Mouse (Mus musculus) forebrain, embryonic 16.5 days (tissue): ENCODE measurements around the gene Rps27a. TPM values are rescaled to one million over a fixed set of nuclear protein-coding genes. Genes with fewer than 3 reads are reported as not detected.

ENCODE experiments used
- ATAC-seq: fragments of 200-750 bp; cut with Nextera tagmentation; 2 replicates; pipeline ENCODE4 v1.8.0; 2017; ENCODE audit warnings: mild to moderate bottlenecking, moderate library complexity
- H3K27ac ChIP-seq: fragments of 300-500 bp; sonication (generic); 2 replicates; pipeline ENCODE4 v1.5.1; 2014; ENCODE audit warnings: low read length, control low read depth
- H3K27me3 ChIP-seq: fragments of 300-500 bp; sonication (generic); replicated peaks from 2 replicates; pipeline ENCODE4 v1.6.1; 2014; ENCODE audit warnings: low read length; ENCODE audit not compliant: control insufficient read depth, insufficient read depth
- H3K36me3 ChIP-seq: fragments of 300-500 bp; sonication (generic); 2 replicates; pipeline ENCODE4 v1.6.1; 2014; ENCODE audit not compliant: control insufficient read depth, insufficient read depth
- H3K4me1 ChIP-seq: fragments of 300-500 bp; sonication (generic); replicated peaks from 2 replicates; pipeline ENCODE4 v1.6.1; 2014; ENCODE audit warnings: low read length; ENCODE audit not compliant: control insufficient read depth, insufficient read depth
- H3K4me2 ChIP-seq: fragments of 300-500 bp; sonication (generic); 2 replicates; pipeline ENCODE4 v1.6.1; 2014; ENCODE audit warnings: mild to moderate bottlenecking, low read length, control low read depth
- H3K4me3 ChIP-seq: fragments of 300-500 bp; sonication (generic); replicated peaks from 2 replicates; pipeline ENCODE4 v1.5.1; 2014; ENCODE audit warnings: mild to moderate bottlenecking, low read length, control low read depth
- H3K9ac ChIP-seq: fragments of 300-500 bp; sonication (generic); replicated peaks from 2 replicates; pipeline ENCODE4 v1.6.1; 2014; ENCODE audit warnings: low read depth, low read length, control low read depth
- H3K9me3 ChIP-seq: fragments of 300-500 bp; sonication (generic); 2 replicates; pipeline ENCODE4 v1.6.1; 2016; ENCODE audit warnings: low read length; ENCODE audit not compliant: control insufficient read depth
- WGBS: fragments of 180-500 bp; shearing (Covaris S2); extraction: QIAGEN DNeasy Blood & Tissue Kit; methylation state at CpG from one replicate; pipeline ENCODE4 v1.1.7; 2014; 5-methylcytosine and 5-hydroxymethylcytosine counted together
- polyA plus RNA-seq: library from polyadenylated mRNA; unstranded; fragments of >200 nt; fragmentation: Nextera tagmentation; extraction: Ambion mirVana; gene quantifications from 2 replicates; pipeline ENCODE4 v1.2.1, GENCODE M21; 2015

The Rps27a gene
- 551 and 604 TPM in 2 replicates for polyA plus RNA-seq

DNA sequence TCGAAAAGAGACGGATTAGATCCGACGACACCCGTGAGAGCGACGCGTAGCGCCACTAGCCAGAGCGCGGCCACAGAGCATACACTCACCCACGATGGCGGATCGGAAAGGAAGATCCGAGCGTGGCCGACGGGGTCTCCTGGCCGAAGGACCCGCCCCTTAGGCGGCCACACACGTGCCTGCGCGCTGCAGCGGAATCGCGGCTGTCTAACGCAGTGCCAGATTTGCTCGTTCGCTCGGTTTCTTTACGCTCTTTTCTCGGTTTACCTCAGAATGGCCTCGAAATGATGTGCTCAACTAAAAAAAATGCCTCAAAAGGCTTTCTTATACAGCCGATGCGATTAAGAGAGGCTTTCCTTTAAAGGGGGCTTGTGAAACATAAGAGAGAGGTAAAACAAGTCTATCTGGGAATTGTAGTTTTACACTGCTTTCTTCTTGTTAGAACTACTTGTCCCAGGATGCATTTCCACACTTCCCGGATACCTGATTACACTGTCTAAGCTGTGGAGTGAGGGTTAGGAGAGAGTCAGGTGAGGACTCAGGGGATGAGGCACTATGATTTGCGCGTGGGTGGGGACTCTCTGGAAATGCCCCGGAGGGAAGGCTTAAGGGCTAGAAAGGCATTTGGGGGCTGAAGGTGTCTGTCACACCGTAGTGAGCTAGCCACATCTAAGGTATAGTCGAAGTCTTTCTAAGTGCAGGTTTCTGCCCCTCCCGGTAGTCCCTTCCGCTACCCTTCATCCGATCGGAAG, at the start of gene Rps27a, which contains the start of gene Clhc1:
TSS of gene Rps27a (minus strand) at position 358 of the 752 bp plus-strand sequence.
TSS of gene Clhc1 (plus strand) at position 199 of the 752 bp plus-strand sequence.
- H3K36me3 ChIP-seq: peaks cover 12% of the 10 kb centered on the region; the same call in 1 of the 2 replicates
- H3K4me2 ChIP-seq: peak within 1 kb of the TSS; percentile 82
- peaks cover 12% of the 10 kb centered on the region for H3K4me1 ChIP-seq
- no peaks in the 10 kb centered on the region for H3K27me3 ChIP-seq
- no peaks in the 10 kb centered on the region for H3K9me3 ChIP-seq
- ATAC-seq: peak; percentile 98
- peak within 1 kb of the TSS; percentile 85 for H3K9ac ChIP-seq
- H3K4me3 ChIP-seq: peak within 1 kb of the TSS; percentile 74
- H3K27ac ChIP-seq: peak within 1 kb of the TSS; percentile 90
- WGBS: under 1% methylated on average over 46 of the region's 46 CpGs

DNA sequence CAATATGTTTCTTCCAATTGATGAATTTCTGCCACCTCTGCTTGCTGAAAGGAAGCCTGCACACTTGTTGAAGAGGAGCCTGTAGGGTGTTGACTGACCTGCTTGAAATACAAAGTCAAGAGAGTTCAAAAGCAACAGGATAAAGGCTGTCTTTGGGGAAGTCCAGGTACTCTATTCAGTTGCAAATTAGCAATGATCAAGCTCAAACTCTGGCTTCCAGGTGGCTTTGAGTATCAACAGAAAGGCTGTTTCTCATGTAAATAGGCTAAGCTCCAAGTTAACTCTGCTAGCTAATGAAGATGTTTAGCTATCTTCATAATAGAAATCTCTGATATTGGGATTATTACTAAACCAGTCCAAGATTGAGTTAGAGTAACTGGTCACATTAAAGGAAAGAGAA, 49.2 kb upstream of the Rps27a start:
- Histone ChIP-seq H3K27me3 (no peaks in the 10 kb centered on the region), H3K4me2 (no peak overlapping the region), H3K4me3 (no peak overlapping the region), H3K4me1 (no peaks in the 10 kb centered on the region), H3K27ac (no peak overlapping the region), H3K9me3 (no peaks in the 10 kb centered on the region), H3K36me3 (no peaks in the 10 kb centered on the region), H3K9ac (no peak overlapping the region)
- no peak for ATAC-seq

DNA sequence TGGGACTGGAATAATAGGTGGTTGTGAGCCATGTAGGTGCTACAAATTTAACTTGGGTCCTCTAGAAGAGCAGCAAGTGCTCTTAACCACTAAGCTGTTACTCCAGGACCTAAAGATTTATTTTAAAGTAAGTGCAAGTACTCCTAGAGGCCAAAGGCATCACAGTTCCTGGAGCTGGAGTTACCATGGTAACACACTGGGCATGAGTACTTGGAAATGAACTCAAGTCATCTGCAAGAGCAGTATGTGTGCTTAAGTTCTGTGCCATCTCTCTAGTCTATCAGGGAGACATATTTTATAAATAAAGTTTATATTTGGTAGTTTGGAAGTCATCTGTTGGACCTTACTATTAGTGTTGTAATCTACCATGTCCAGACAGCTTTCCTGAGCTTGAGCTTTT, 47.3 kb upstream of the Rps27a start:
- Histone ChIP-seq H3K9me3 (no peaks in the 10 kb centered on the region), H3K27ac (no peak overlapping the region), H3K4me1 (no peaks in the 10 kb centered on the region), H3K4me3 (no peak overlapping the region), H3K27me3 (no peaks in the 10 kb centered on the region), H3K36me3 (no peaks in the 10 kb centered on the region), H3K9ac (no peak overlapping the region), H3K4me2 (no peak overlapping the region)
- peak; percentile 63; the same call in 1 of the 2 replicates for ATAC-seq

DNA sequence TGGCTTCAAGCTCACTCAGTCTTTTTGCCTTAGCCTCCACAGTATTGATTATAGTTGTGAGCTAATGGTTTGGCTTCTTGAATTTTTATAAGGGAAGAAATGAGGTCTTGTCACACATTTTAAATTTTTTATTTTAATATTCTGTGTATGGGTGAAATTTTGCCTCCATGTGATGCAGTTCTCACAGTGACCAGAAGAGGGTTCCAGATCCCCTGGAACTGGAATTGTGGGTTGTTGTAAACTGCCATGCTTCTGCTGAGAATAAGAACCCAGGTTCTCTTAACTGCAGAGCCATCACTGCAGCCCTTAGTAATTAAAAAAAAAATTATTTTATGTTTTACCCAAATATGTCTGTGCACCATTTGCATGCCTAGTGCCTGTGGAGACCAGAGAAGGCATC, 31.7 kb upstream of the Rps27a start:
- Histone ChIP-seq H3K27me3 (no peaks in the 10 kb centered on the region), H3K4me1 (no peaks in the 10 kb centered on the region), H3K27ac (no peak overlapping the region), H3K4me2 (no peak overlapping the region), H3K9ac (no peak overlapping the region), H3K36me3 (no peaks in the 10 kb centered on the region), H3K4me3 (no peak overlapping the region), H3K9me3 (no peaks in the 10 kb centered on the region)
- no peak for ATAC-seq

DNA sequence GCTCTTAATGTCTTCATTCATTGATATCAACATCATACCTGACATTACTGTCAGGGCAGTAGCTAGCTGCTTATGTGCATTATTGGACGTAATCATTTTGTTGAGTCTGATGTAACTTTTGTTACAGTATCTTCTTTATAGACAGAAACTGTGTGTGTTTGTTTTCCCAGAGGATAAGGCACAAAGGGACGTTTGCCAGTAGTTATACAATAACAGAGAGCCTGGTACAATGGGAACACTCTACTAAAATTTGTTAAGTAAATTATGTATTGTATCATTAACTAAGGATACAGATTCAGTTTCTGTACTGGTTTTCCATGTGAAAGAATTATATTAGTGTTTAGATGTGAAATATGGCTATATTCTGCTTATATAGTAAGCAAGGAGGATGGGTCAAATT, 24.7 kb upstream of the Rps27a start:
- Histone ChIP-seq H3K4me2 (no peak overlapping the region), H3K27me3 (no peaks in the 10 kb centered on the region), H3K9me3 (no peaks in the 10 kb centered on the region), H3K27ac (no peak overlapping the region), H3K9ac (no peak overlapping the region), H3K4me1 (no peaks in the 10 kb centered on the region), H3K4me3 (no peak overlapping the region), H3K36me3 (no peaks in the 10 kb centered on the region)
- 74% methylated on average over 2 of the region's 2 CpGs for WGBS
- no peak for ATAC-seq

DNA sequence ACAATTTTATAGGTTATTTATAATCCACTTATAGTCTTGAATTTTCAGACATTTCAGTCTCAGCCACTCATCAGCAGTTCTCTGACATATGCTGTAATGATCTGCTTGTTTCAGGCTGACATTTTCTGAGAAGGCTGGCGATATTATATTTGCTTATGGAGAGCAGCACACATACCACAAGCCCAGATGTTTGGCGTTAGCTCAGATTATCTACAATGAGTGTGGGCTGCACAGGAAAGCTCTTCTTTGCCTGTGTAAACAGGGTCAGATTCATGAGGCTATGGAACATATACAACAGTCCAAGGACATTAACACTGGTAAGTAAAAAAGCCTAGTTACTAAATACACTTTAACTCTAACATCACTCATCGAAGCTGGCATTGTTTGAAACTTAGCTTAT, 23.6 kb upstream of the Rps27a start:
- H3K4me2 ChIP-seq: no peak overlapping the region
- H3K4me1 ChIP-seq: no peaks in the 10 kb centered on the region
- H3K36me3 ChIP-seq: no peaks in the 10 kb centered on the region
- no peak overlapping the region for H3K9ac ChIP-seq
- H3K4me3 ChIP-seq: no peak overlapping the region
- H3K27ac ChIP-seq: no peak overlapping the region
- ATAC-seq: no peak
- H3K27me3 ChIP-seq: no peaks in the 10 kb centered on the region
- 89% methylated on average over 3 of the region's 3 CpGs for WGBS
- no peaks in the 10 kb centered on the region for H3K9me3 ChIP-seq

DNA sequence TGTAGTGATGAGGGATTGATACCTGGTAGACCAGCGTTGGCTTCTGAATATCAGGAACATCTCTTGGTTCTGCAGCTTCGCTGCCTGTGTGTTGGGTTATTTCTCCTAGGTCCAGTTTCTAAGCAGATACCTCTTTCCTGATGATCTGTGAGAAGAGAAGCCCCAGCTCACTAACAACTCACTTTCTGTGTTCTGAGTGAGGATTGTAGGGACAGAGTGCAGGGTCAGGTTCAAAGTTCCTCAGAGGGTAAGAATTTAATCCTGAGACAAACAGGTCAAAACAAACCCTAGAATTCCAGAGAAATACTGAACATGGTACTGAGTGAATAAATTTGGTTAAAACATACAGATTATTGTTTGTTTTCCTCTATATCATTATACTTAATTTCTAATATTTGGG, 15.5 kb upstream of the Rps27a start:
- H3K4me2 ChIP-seq: no peak overlapping the region
- no peak for ATAC-seq
- 86% methylated on average over 2 of the region's 2 CpGs for WGBS
- H3K9me3 ChIP-seq: no peaks in the 10 kb centered on the region
- no peaks in the 10 kb centered on the region for H3K36me3 ChIP-seq
- no peaks in the 10 kb centered on the region for H3K27me3 ChIP-seq
- H3K4me1 ChIP-seq: no peaks in the 10 kb centered on the region
- H3K27ac ChIP-seq: no peak overlapping the region
- no peak overlapping the region for H3K9ac ChIP-seq
- H3K4me3 ChIP-seq: no peak overlapping the region

DNA sequence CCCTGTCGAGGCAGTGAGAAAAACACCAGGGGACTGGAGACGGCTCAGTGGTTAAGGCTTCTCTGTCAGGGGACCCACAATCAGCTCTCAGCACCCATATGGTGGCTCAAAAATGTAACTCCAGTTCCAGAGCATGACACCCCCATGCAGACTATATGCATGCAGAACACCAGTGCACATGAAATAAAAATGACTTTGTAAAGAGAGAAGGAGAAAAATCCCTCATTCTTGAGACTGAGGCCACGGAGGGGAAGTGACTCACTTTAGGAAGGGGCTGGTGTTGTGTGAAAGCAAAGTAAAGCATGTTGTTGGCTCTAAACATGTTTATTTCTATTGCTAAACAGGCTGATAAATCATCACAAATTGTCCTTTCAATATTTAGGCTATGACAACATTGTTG, 13.1 kb upstream of the Rps27a start:
- Histone ChIP-seq H3K27me3 (no peaks in the 10 kb centered on the region), H3K27ac (no peak overlapping the region), H3K4me2 (no peak overlapping the region), H3K9ac (no peak overlapping the region), H3K9me3 (no peaks in the 10 kb centered on the region), H3K4me3 (no peak overlapping the region), H3K36me3 (no peaks in the 10 kb centered on the region), H3K4me1 (no peaks in the 10 kb centered on the region)
- 91% methylated on average over 3 of the region's 3 CpGs for WGBS
- no peak for ATAC-seq

DNA sequence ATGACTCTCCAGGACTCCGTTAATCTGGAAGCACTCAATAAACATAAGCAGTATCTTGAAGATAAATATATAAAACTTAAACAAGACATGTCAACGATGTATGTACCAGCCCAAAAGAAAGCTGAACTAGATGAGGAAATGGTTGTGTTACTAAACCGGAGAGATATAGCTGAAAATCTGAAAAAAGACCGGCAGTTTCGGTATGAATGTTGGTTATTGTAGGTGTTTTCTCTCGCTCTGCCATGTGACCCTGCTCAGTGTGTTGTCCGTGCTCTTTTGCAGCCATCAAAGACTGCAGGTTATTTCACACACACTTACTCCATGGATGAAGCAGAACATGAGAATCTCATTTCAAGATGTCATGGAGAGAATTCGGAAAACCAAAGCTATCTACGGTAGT, 12.5 kb upstream of the Rps27a start:
- H3K27ac ChIP-seq: no peak overlapping the region
- no peak overlapping the region for H3K4me2 ChIP-seq
- WGBS: 92% methylated on average over 9 of the region's 9 CpGs
- H3K9ac ChIP-seq: no peak overlapping the region
- no peak overlapping the region for H3K4me3 ChIP-seq
- H3K36me3 ChIP-seq: no peaks in the 10 kb centered on the region
- no peak for ATAC-seq
- H3K9me3 ChIP-seq: no peaks in the 10 kb centered on the region
- H3K4me1 ChIP-seq: no peaks in the 10 kb centered on the region
- no peaks in the 10 kb centered on the region for H3K27me3 ChIP-seq

DNA sequence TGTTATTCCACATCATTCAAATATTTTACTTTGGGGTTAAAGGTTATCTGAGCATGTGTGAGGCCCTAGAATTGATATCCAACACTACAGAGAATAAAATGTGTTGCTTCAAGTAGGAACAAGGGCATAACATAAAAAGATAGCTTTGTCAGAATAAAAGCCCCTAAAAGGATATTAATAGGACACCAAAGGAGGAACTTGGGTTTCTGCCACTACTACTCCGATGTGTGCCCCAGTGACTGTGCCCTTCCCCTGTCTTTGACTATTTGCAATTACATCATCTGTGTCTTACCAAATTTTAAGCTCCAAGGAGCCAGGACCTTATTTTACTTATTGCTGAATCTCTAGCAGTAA, 1.5 kb upstream of the Rps27a start:
- H3K27ac ChIP-seq: no peak overlapping the region
- no peaks in the 10 kb centered on the region for H3K27me3 ChIP-seq
- H3K9me3 ChIP-seq: no peaks in the 10 kb centered on the region
- ATAC-seq: no peak
- no peak overlapping the region for H3K4me2 ChIP-seq
- H3K36me3 ChIP-seq: peaks cover 7% of the 10 kb centered on the region; the same call in 1 of the 2 replicates
- H3K4me3 ChIP-seq: no peak overlapping the region
- WGBS: 90% methylated on average over 1 of the region's 1 CpGs
- peaks cover 12% of the 10 kb centered on the region for H3K4me1 ChIP-seq
- no peak overlapping the region for H3K9ac ChIP-seq
